Comparison of ENCODE assay signal across 17 mouse cellular contexts in genomic region chr10:119634544-119634943, GRCm38 (mm10).
DNase-seq lines count a peak whose midpoint lies in the region; ATAC-seq and TF ChIP-seq lines count a peak whose summit lies in the region.
"Had no signal": no experiment of that assay in that cellular context is flagged by ENCODE, and none has a peak within 500 bp of the region (broad histone marks: within the 10 kb centered on the region; RNA-seq: fewer than 3 reads in every experiment).

No protein-coding gene starts in this region.

- H3K36me3 ChIP-seq in heart, embryonic 13.5 days = no peaks in the 10 kb centered on the region
- no peaks in the 10 kb centered on the region for H3K36me3 ChIP-seq in heart, postnatal 0 days (replicated peaks; ENCODE audit: control insufficient read depth, insufficient read depth, low read length)
- H3K36me3 ChIP-seq in lung, embryonic 15.5 days = no peaks in the 10 kb centered on the region
- no peaks in the 10 kb centered on the region for H3K36me3 ChIP-seq in stomach, embryonic 15.5 days
- H3K36me3 ChIP-seq: forebrain, embryonic 12.5 days; hindbrain, embryonic 15.5 days; midbrain, embryonic 15.5 days had no signal

- ATAC-seq in heart, embryonic 13.5 days (ENCODE audit: extremely low read depth, insufficient number of reproducible peaks, low FRiP score, low TSS enrichment) = 0 out of 2 replicates have a peak, but pooled peaks have one; percentile 11
- 0 out of 2 replicates have a peak, but pooled peaks have one; percentile 55 for ATAC-seq in heart, postnatal 0 days (ENCODE audit: insufficient read depth, low read depth)
- peak; percentile 35; the same call in 1 of the 2 replicates for ATAC-seq in lung, embryonic 15.5 days (ENCODE audit: borderline replicate concordance, extremely low read depth, low FRiP score, low TSS enrichment)
- ATAC-seq in stomach, embryonic 15.5 days (ENCODE audit: insufficient read depth, low FRiP score, low read depth) = peak; percentile 88
- ATAC-seq: midbrain, embryonic 15.5 days had no signal

- peak overlapping the region; percentile 72 for H3K9ac ChIP-seq in heart, embryonic 13.5 days
- H3K9ac ChIP-seq in heart, postnatal 0 days (replicated peaks; ENCODE audit: low read depth, low read length) = no peak overlapping the region
- no peak overlapping the region for H3K9ac ChIP-seq in lung, embryonic 15.5 days
- no peak overlapping the region for H3K9ac ChIP-seq in stomach, embryonic 15.5 days
- H3K9ac ChIP-seq: forebrain, embryonic 12.5 days; hindbrain, embryonic 15.5 days; midbrain, embryonic 15.5 days had no signal

- TF ChIP-seq EP300 in heart, postnatal 0 days (IDR thresholded peaks at IDR 0.05; ENCODE audit: low read depth) = no peak

- intact Hi-C loops in heart, postnatal 14 days (cut with DNase I) = no loop called here

- peak overlapping the region; percentile 50 for H3K27ac ChIP-seq in heart, embryonic 13.5 days (replicated peaks)
- no peak overlapping the region for H3K27ac ChIP-seq in heart, postnatal 0 days (ENCODE audit: low read depth)
- H3K27ac ChIP-seq in lung, embryonic 15.5 days = no peak overlapping the region
- no peak overlapping the region for H3K27ac ChIP-seq in stomach, embryonic 15.5 days
- H3K27ac ChIP-seq: forebrain, embryonic 12.5 days; hindbrain, embryonic 15.5 days; midbrain, embryonic 15.5 days had no signal

- H3K9me3 ChIP-seq in heart, embryonic 13.5 days = no peaks in the 10 kb centered on the region
- no peaks in the 10 kb centered on the region for H3K9me3 ChIP-seq in heart, postnatal 0 days (replicated peaks; ENCODE audit: control insufficient read depth, low read length)
- H3K9me3 ChIP-seq in lung, embryonic 15.5 days = no peaks in the 10 kb centered on the region
- no peaks in the 10 kb centered on the region for H3K9me3 ChIP-seq in stomach, embryonic 15.5 days
- H3K9me3 ChIP-seq: forebrain, embryonic 12.5 days; hindbrain, embryonic 15.5 days; midbrain, embryonic 15.5 days had no signal

- peak overlapping the region; percentile 52 for H3K4me3 ChIP-seq in heart, embryonic 13.5 days
- H3K4me3 ChIP-seq in heart, postnatal 0 days (ENCODE audit: low read depth, low read length) = peak overlapping the region; percentile 36
- H3K4me3 ChIP-seq in lung, embryonic 15.5 days = peak overlapping the region; percentile 15
- H3K4me3 ChIP-seq in stomach, embryonic 15.5 days (replicated peaks) = peak overlapping the region; percentile 14; the same call in 1 of the 2 replicates
- H3K4me3 ChIP-seq: forebrain, embryonic 12.5 days; hindbrain, embryonic 15.5 days; midbrain, embryonic 15.5 days had no signal

- peak overlapping the region; percentile 70 for H3K4me2 ChIP-seq in heart, embryonic 13.5 days
- peak overlapping the region; percentile 53 for H3K4me2 ChIP-seq in heart, postnatal 0 days (ENCODE audit: low read depth, low read length)
- peak overlapping the region; percentile 39 for H3K4me2 ChIP-seq in lung, embryonic 15.5 days
- peak overlapping the region; percentile 33; the same call in 1 of the 2 replicates for H3K4me2 ChIP-seq in stomach, embryonic 15.5 days
- H3K4me2 ChIP-seq: forebrain, embryonic 12.5 days; hindbrain, embryonic 15.5 days; midbrain, embryonic 15.5 days had no signal

- TF ChIP-seq CTCF in heart, postnatal 0 days (IDR thresholded peaks at IDR 0.05; ENCODE audit: low read depth) = no peak

- no peak for DNase-seq in heart, postnatal 14 days
- peak; percentile 30 for DNase-seq in heart, postnatal 0 days (ENCODE audit: low spot score)
- DNase-seq in cerebellum, adult 8-10 months = no peak
- DNase-seq in gastrocnemius, postnatal 10 days = no peak
- DNase-seq: adrenal gland, adult 8-10 months; cerebellum, adult 18-20 months; kidney, adult 2 months; kidney, postnatal 36 days; liver; right cerebral cortex, postnatal 25 days; thymus, postnatal 36 days had no signal

- H3K27me3 ChIP-seq in heart, embryonic 13.5 days (replicated peaks) = no peaks in the 10 kb centered on the region
- no peaks in the 10 kb centered on the region for H3K27me3 ChIP-seq in heart, postnatal 0 days (ENCODE audit: control insufficient read depth, insufficient read depth, low read length)
- no peaks in the 10 kb centered on the region for H3K27me3 ChIP-seq in lung, embryonic 15.5 days
- no peaks in the 10 kb centered on the region for H3K27me3 ChIP-seq in stomach, embryonic 15.5 days (replicated peaks)
- H3K27me3 ChIP-seq: forebrain, embryonic 12.5 days; hindbrain, embryonic 15.5 days; midbrain, embryonic 15.5 days had no signal

- 17% methylated on average over 6 of the region's 6 CpGs for WGBS in heart, embryonic 13.5 days
- WGBS in heart, postnatal 0 days = 26% methylated on average over 6 of the region's 6 CpGs
- WGBS in lung, embryonic 15.5 days = 40% methylated on average over 6 of the region's 6 CpGs
- WGBS in stomach, embryonic 15.5 days = 57% methylated on average over 6 of the region's 6 CpGs

- peaks cover 25% of the 10 kb centered on the region for H3K4me1 ChIP-seq in heart, embryonic 13.5 days
- no peaks in the 10 kb centered on the region for H3K4me1 ChIP-seq in heart, postnatal 0 days (ENCODE audit: control insufficient read depth, insufficient read depth)
- 0 out of 2 replicates have a peak, but pooled peaks cover 9% of the 10 kb centered on the region for H3K4me1 ChIP-seq in lung, embryonic 15.5 days
- no peaks in the 10 kb centered on the region for H3K4me1 ChIP-seq in stomach, embryonic 15.5 days
- H3K4me1 ChIP-seq: forebrain, embryonic 12.5 days; hindbrain, embryonic 15.5 days had no signal

Comparison
In these comparisons a context has a peak if more than half of its experiments do, and no peak if none do; other contexts are left out.
1. ATAC-seq: peak in every context shown above with its lines; median percentile 88 in stomach, embryonic 15.5 days; 55 in heart, postnatal 0 days; 35 in lung, embryonic 15.5 days; 11 in heart, embryonic 13.5 days.